Mouse (Mus musculus) stomach, postnatal 0 days (tissue): ENCODE measurements around the gene Gm20479. TPM values are rescaled to one million over a fixed set of nuclear protein-coding genes. Genes with fewer than 3 reads are reported as not detected.

Experiments
- ATAC-seq: fragments of 200-750 bp; cut with Nextera tagmentation; 2 replicates; pipeline ENCODE4 v1.8.0; 2017; ENCODE audit not compliant: low FRiP score, low TSS enrichment
- DNase-seq: peaks from one replicate; pipeline ENCODE4 v3.0.0-alpha.2; 2016; ENCODE audit warnings: low spot score
- H3K27ac ChIP-seq: fragments of 300-500 bp; sonication (generic); replicated peaks from 2 replicates; pipeline ENCODE4 v1.5.1; 2014; ENCODE audit warnings: mild to moderate bottlenecking, control low read depth
- H3K27me3 ChIP-seq: fragments of 300-500 bp; sonication (generic); 2 replicates; pipeline ENCODE4 v1.6.1; 2014; ENCODE audit warnings: low read length; ENCODE audit not compliant: control insufficient read depth, insufficient read depth
- H3K36me3 ChIP-seq: fragments of 300-500 bp; sonication (generic); 2 replicates; pipeline ENCODE4 v1.6.1; 2014; ENCODE audit warnings: low read length, mixed read lengths; ENCODE audit not compliant: control insufficient read depth, insufficient read depth
- H3K4me1 ChIP-seq: fragments of 300-500 bp; sonication (generic); replicated peaks from 2 replicates; pipeline ENCODE4 v1.6.1; 2014; ENCODE audit warnings: antibody characterized with exemption; ENCODE audit not compliant: control insufficient read depth, insufficient read depth
- H3K4me2 ChIP-seq: fragments of 300-500 bp; sonication (generic); replicated peaks from 2 replicates; pipeline ENCODE4 v1.6.1; 2014; ENCODE audit warnings: low read depth, mild to moderate bottlenecking, control low read depth, moderate library complexity
- H3K4me3 ChIP-seq: fragments of 300-500 bp; sonication (generic); 2 replicates; pipeline ENCODE4 v1.5.1; 2014; ENCODE audit warnings: low read depth, low read length, control low read depth
- H3K9ac ChIP-seq: fragments of 300-500 bp; sonication (generic); 2 replicates; pipeline ENCODE4 v1.6.1; 2014; ENCODE audit warnings: mild to moderate bottlenecking, low read length, control low read depth, mixed read lengths
- H3K9me3 ChIP-seq: fragments of 300-500 bp; sonication (generic); 2 replicates; pipeline ENCODE4 v1.6.1; 2016; ENCODE audit warnings: low read length; ENCODE audit not compliant: control insufficient read depth
- CTCF ChIP-seq: IDR thresholded peaks from 2 replicates; pipeline ENCODE4 v1.5.1; 2016; ENCODE audit warnings: antibody characterized with exemption, low read depth, mild to moderate bottlenecking, moderate library complexity
- EP300 ChIP-seq: optimal IDR thresholded peaks from 2 replicates; pipeline ENCODE3; 2016; ENCODE audit warnings: antibody characterized with exemption
- WGBS: fragments of 180-500 bp; shearing (Covaris S2); extraction: QIAGEN DNeasy Blood & Tissue Kit; methylation state at CpG from one replicate; pipeline ENCODE4 v1.1.7; 2014; 5-methylcytosine and 5-hydroxymethylcytosine counted together
- polyA plus RNA-seq: library from polyadenylated mRNA; unstranded; fragments of >200 nt; fragmentation: Nextera tagmentation; extraction: Ambion mirVana; gene quantifications from 2 replicates; pipeline ENCODE4 v1.2.1, GENCODE M21; 2015

Gm20479 gene
- polyA plus RNA-seq, 1 experiment from 2014 or later, result 0.28 TPM

- peak; percentile 77 for DNase-seq
- TF ChIP-seq CTCF (peak; percentile 86), EP300 (no peak)
- Histone ChIP-seq H3K27me3 (peaks cover 3% of the 10 kb centered on the region; the same call in 1 of the 2 replicates), H3K9me3 (no peaks in the 10 kb centered on the region), H3K36me3 (no peaks in the 10 kb centered on the region), H3K4me3 (no peak overlapping the region), H3K4me2 (no peak overlapping the region), H3K4me1 (no peaks in the 10 kb centered on the region), H3K27ac (no peak overlapping the region), H3K9ac (no peak overlapping the region)
- WGBS, result 19% methylated on average over 26 of the region's 26 CpGs
- peak; percentile 68 for ATAC-seq
Observed at GRCm38 (mm10) chr7:27397048-27397949, 40.1 kb upstream of the Gm20479 start.

GRCm38 (mm10) chr7:27396184-27397047 lies 39.2 kb upstream of the Gm20479 start:
- H3K4me1 ChIP-seq, result no peaks in the 10 kb centered on the region
- no peak overlapping the region for H3K27ac ChIP-seq
- H3K9me3 ChIP-seq, result no peaks in the 10 kb centered on the region
- H3K36me3 ChIP-seq, result no peaks in the 10 kb centered on the region
- 6% methylated on average over 26 of the region's 68 CpGs for WGBS
- DNase-seq (peak; percentile 30), ATAC-seq (no peak)
- peak overlapping the region; percentile 68 for H3K4me2 ChIP-seq
- peaks cover 3% of the 10 kb centered on the region; the same call in 1 of the 2 replicates for H3K27me3 ChIP-seq
- H3K9ac ChIP-seq, result peak overlapping the region; percentile 41
- peak overlapping the region; percentile 43 for H3K4me3 ChIP-seq
- TF ChIP-seq CTCF, result no peak

- Histone ChIP-seq H3K9ac (no peak overlapping the region), H3K9me3 (no peaks in the 10 kb centered on the region), H3K4me3 (peak overlapping the region; percentile 43), H3K27ac (no peak overlapping the region), H3K27me3 (peaks cover 3% of the 10 kb centered on the region; the same call in 1 of the 2 replicates), H3K36me3 (no peaks in the 10 kb centered on the region), H3K4me1 (no peaks in the 10 kb centered on the region), H3K4me2 (peak overlapping the region; percentile 68)
- 2% methylated on average over 22 of the region's 22 CpGs for WGBS
- ATAC-seq (no peak), DNase-seq (no peak)
- TF ChIP-seq EP300 (no peak), CTCF (no peak)
Observed at GRCm38 (mm10) chr7:27395521-27396183, 38.4 kb upstream of the Gm20479 start.

- Histone ChIP-seq H3K4me1 (no peaks in the 10 kb centered on the region), H3K27me3 (no peaks in the 10 kb centered on the region; the same call in 1 of the 2 replicates), H3K9ac (no peak overlapping the region), H3K36me3 (no peaks in the 10 kb centered on the region), H3K27ac (no peak overlapping the region), H3K9me3 (no peaks in the 10 kb centered on the region), H3K4me2 (no peak overlapping the region), H3K4me3 (no peak overlapping the region)
- TF ChIP-seq CTCF (no peak), EP300 (no peak)
- 28% methylated on average over 16 of the region's 16 CpGs for WGBS
- no peak for ATAC-seq
- no peak for DNase-seq
Observed at GRCm38 (mm10) chr7:27391416-27391815, 34.2 kb upstream of the Gm20479 start.

GRCm38 (mm10) chr7:27389213-27389612 lies 32.0 kb upstream of the Gm20479 start:
- ATAC-seq, result no peak
- no peak for DNase-seq
- Histone ChIP-seq H3K27ac (no peak overlapping the region), H3K9ac (no peak overlapping the region), H3K27me3 (no peaks in the 10 kb centered on the region), H3K36me3 (no peaks in the 10 kb centered on the region), H3K9me3 (no peaks in the 10 kb centered on the region), H3K4me3 (no peak overlapping the region), H3K4me2 (no peak overlapping the region), H3K4me1 (no peaks in the 10 kb centered on the region)
- 74% methylated on average over 6 of the region's 6 CpGs for WGBS
- TF ChIP-seq CTCF (no peak), EP300 (no peak)
